ENCODE assay signal across 12 mouse cellular contexts in genomic region chr8:93980141-93980540, GRCm38 (mm10).
"Had no signal": no experiment of that assay in that cellular context is flagged by ENCODE, and none has a peak within 500 bp of the region (broad histone marks: within the 10 kb centered on the region; RNA-seq: fewer than 3 reads in every experiment).

No protein-coding gene starts in this region.

- H3K27ac ChIP-seq: left cerebral cortex, adult 2 months; limb, embryonic 10.5 days; liver, embryonic 15.5 days; midbrain, embryonic 10.5 days; midbrain, embryonic 15.5 days had no signal

- H3K4me3 ChIP-seq: left cerebral cortex, adult 2 months; limb, embryonic 10.5 days; liver, embryonic 15.5 days; midbrain, embryonic 10.5 days; midbrain, embryonic 15.5 days had no signal

- H3K9me3 ChIP-seq: limb, embryonic 10.5 days; liver, embryonic 15.5 days; midbrain, embryonic 10.5 days; midbrain, embryonic 15.5 days had no signal

- DNase-seq: lung, adult 2 months; lung, postnatal 4 days; right cerebral cortex, postnatal 14 days; thymus, postnatal 36 days had no signal

- ATAC-seq: intestine, embryonic 16.5 days; lung, postnatal 0 days; midbrain, embryonic 15.5 days had no signal

- H3K9ac ChIP-seq: liver, embryonic 15.5 days; midbrain, embryonic 15.5 days had no signal

- H3K27me3 ChIP-seq: liver, embryonic 15.5 days; midbrain, embryonic 15.5 days had no signal

- H3K4me1 ChIP-seq: limb, embryonic 10.5 days; liver, embryonic 15.5 days; midbrain, embryonic 10.5 days; midbrain, embryonic 15.5 days had no signal

- H3K4me2 ChIP-seq: liver, embryonic 11.5 days; liver, embryonic 15.5 days; midbrain, embryonic 15.5 days had no signal
